Mouse (Mus musculus): ENCODE results near the gene Wasf1. TPM values are rescaled to one million over a fixed set of nuclear protein-coding genes. Genes with fewer than 3 reads are reported as not detected.

The Wasf1 gene
- polyA plus RNA-seq, 1 experiment from 2014 or later = 52.9 TPM

- H3K9me3 ChIP-seq (replicated peaks) = no peaks in the 10 kb centered on the region; the same call in 1 of the 2 replicates
- H3K4me1 ChIP-seq = peaks cover 4% of the 10 kb centered on the region; the same call in 1 of the 2 replicates
- H3K27ac ChIP-seq (replicated peaks) = no peak overlapping the region
- H3K4me3 ChIP-seq = no peak overlapping the region
- 56% methylated on average over 6 of the region's 6 CpGs for WGBS
- H3K36me3 ChIP-seq = peaks cover 12% of the 10 kb centered on the region
- no peaks in the 10 kb centered on the region for H3K27me3 ChIP-seq (ENCODE audit: low read depth, poor library complexity, severe bottlenecking)
- DNase-seq (ENCODE audit: low spot score) = no peak
Observed at GRCm38 (mm10) chr10:40961365-40961764, 78.1 kb downstream of the Wasf1 start.

- Histone ChIP-seq H3K27me3 (ENCODE audit: low read depth, poor library complexity, severe bottlenecking) (no peaks in the 10 kb centered on the region), H3K36me3 (peaks cover 9% of the 10 kb centered on the region), H3K9me3 (replicated peaks) (no peaks in the 10 kb centered on the region; the same call in 1 of the 2 replicates), H3K4me1 (peaks cover 4% of the 10 kb centered on the region; the same call in 1 of the 2 replicates), H3K4me3 (no peak overlapping the region), H3K27ac (replicated peaks) (no peak overlapping the region)
- WGBS = 87% methylated on average over 4 of the region's 4 CpGs
- no peak for DNase-seq (ENCODE audit: low spot score)
Observed at GRCm38 (mm10) chr10:40962008-40962407, 78.7 kb downstream of the Wasf1 start.

GRCm38 (mm10) chr10:40964546-40964945 is 81.3 kb downstream of the Wasf1 start:
- no peaks in the 10 kb centered on the region for H3K27me3 ChIP-seq (ENCODE audit: low read depth, poor library complexity, severe bottlenecking)
- H3K4me3 ChIP-seq = no peak overlapping the region
- H3K27ac ChIP-seq (replicated peaks) = no peak overlapping the region
- no peaks in the 10 kb centered on the region for H3K9me3 ChIP-seq (replicated peaks)
- peaks cover 19% of the 10 kb centered on the region for H3K4me1 ChIP-seq
- no peaks in the 10 kb centered on the region for H3K36me3 ChIP-seq
- 41% methylated on average over 4 of the region's 4 CpGs for WGBS
- DNase-seq (ENCODE audit: low spot score) = no peak

- H3K4me3 ChIP-seq = no peak overlapping the region
- no peaks in the 10 kb centered on the region for H3K27me3 ChIP-seq (ENCODE audit: low read depth, poor library complexity, severe bottlenecking)
- peaks cover 32% of the 10 kb centered on the region for H3K4me1 ChIP-seq
- H3K9me3 ChIP-seq (replicated peaks) = no peaks in the 10 kb centered on the region
- 67% methylated on average over 8 of the region's 8 CpGs for WGBS
- no peak for DNase-seq (ENCODE audit: low spot score)
- H3K27ac ChIP-seq (replicated peaks) = no peak overlapping the region
- H3K36me3 ChIP-seq = no peaks in the 10 kb centered on the region
Observed at GRCm38 (mm10) chr10:40968551-40968950, 85.3 kb downstream of the Wasf1 start.

- WGBS = 12% methylated on average over 16 of the region's 16 CpGs
- DNase-seq (ENCODE audit: low spot score) = peak; percentile 63
Observed at GRCm38 (mm10) chr10:40969372-40970033, 86.2 kb downstream of the Wasf1 start.

GRCm38 (mm10) chr10:40970601-40971245 is 87.4 kb downstream of the Wasf1 start:
- H3K4me1 ChIP-seq = peaks cover 28% of the 10 kb centered on the region
- no peak for DNase-seq (ENCODE audit: low spot score)
- no peaks in the 10 kb centered on the region for H3K9me3 ChIP-seq (replicated peaks)
- H3K4me3 ChIP-seq = no peak overlapping the region
- no peak overlapping the region for H3K27ac ChIP-seq (replicated peaks)
- 83% methylated on average over 12 of the region's 12 CpGs for WGBS
- no peaks in the 10 kb centered on the region for H3K36me3 ChIP-seq
- no peaks in the 10 kb centered on the region for H3K27me3 ChIP-seq (ENCODE audit: low read depth, poor library complexity, severe bottlenecking)

More at GRCm38 (mm10) chr10:40969372-40970033, 86.2 kb downstream of the Wasf1 start:
- Histone ChIP-seq H3K36me3 (no peaks in the 10 kb centered on the region), H3K27ac (replicated peaks) (peak overlapping the region; percentile 71), H3K4me3 (peak overlapping the region; percentile 48), H3K9me3 (replicated peaks) (no peaks in the 10 kb centered on the region), H3K4me1 (peaks cover 28% of the 10 kb centered on the region), H3K27me3 (ENCODE audit: low read depth, poor library complexity, severe bottlenecking) (no peaks in the 10 kb centered on the region)

- no peak overlapping the region for H3K4me3 ChIP-seq
- no peaks in the 10 kb centered on the region for H3K9me3 ChIP-seq (replicated peaks)
- H3K4me1 ChIP-seq = peaks cover 28% of the 10 kb centered on the region
- 84% methylated on average over 5 of the region's 5 CpGs for WGBS
- DNase-seq (ENCODE audit: low spot score) = no peak
- H3K36me3 ChIP-seq = no peaks in the 10 kb centered on the region
- H3K27me3 ChIP-seq (ENCODE audit: low read depth, poor library complexity, severe bottlenecking) = no peaks in the 10 kb centered on the region
- H3K27ac ChIP-seq (replicated peaks) = no peak overlapping the region
Observed at GRCm38 (mm10) chr10:40971256-40971655, 88.0 kb downstream of the Wasf1 start.

GRCm38 (mm10) chr10:40983761-40984160 is 100.5 kb downstream of the Wasf1 start:
- Histone ChIP-seq H3K27ac (replicated peaks) (no peak overlapping the region), H3K4me1 (peaks cover 6% of the 10 kb centered on the region), H3K4me3 (no peak overlapping the region), H3K27me3 (ENCODE audit: low read depth, poor library complexity, severe bottlenecking) (no peaks in the 10 kb centered on the region), H3K9me3 (replicated peaks) (no peaks in the 10 kb centered on the region), H3K36me3 (no peaks in the 10 kb centered on the region)
- no peak for DNase-seq (ENCODE audit: low spot score)

- H3K27ac ChIP-seq (replicated peaks) = no peak overlapping the region
- no peaks in the 10 kb centered on the region for H3K36me3 ChIP-seq
- H3K9me3 ChIP-seq (replicated peaks) = no peaks in the 10 kb centered on the region
- 86% methylated on average over 3 of the region's 3 CpGs for WGBS
- H3K4me3 ChIP-seq = no peak overlapping the region
- no peaks in the 10 kb centered on the region for H3K27me3 ChIP-seq (ENCODE audit: low read depth, poor library complexity, severe bottlenecking)
- H3K4me1 ChIP-seq = peaks cover 6% of the 10 kb centered on the region
- DNase-seq (ENCODE audit: low spot score) = no peak
Observed at GRCm38 (mm10) chr10:40984600-40984999, 101.3 kb downstream of the Wasf1 start.

GRCm38 (mm10) chr10:40985350-40985749 is 102.1 kb downstream of the Wasf1 start:
- Histone ChIP-seq H3K9me3 (replicated peaks) (no peaks in the 10 kb centered on the region), H3K4me1 (peaks cover 6% of the 10 kb centered on the region), H3K27ac (replicated peaks) (peak overlapping the region; percentile 7; the same call in 1 of the 2 replicates), H3K4me3 (0 out of 2 replicates have a peak overlapping the region, but pooled peaks have one; percentile 10), H3K27me3 (ENCODE audit: low read depth, poor library complexity, severe bottlenecking) (no peaks in the 10 kb centered on the region), H3K36me3 (no peaks in the 10 kb centered on the region)
- DNase-seq (ENCODE audit: low spot score) = no peak
- 36% methylated on average over 9 of the region's 13 CpGs for WGBS

Other genes starting within 250 kb of the Wasf1 start
- 0.54 and 1.2 TPM in 2 replicates for gene Mettl24, start 200.2 kb upstream of the Wasf1 start, polyA plus RNA-seq (2016; fragmentation: Nextera tagmentation; extraction: Ambion mirVana)
- 34.1 and 34.8 TPM in 2 replicates for gene Cdc40, start 164 bp upstream of the Wasf1 start, polyA plus RNA-seq (2016; fragmentation: Nextera tagmentation; extraction: Ambion mirVana)
- not detected in 2 replicates for gene Gpr6, start 188.8 kb downstream of the Wasf1 start, polyA plus RNA-seq (2016; fragmentation: Nextera tagmentation; extraction: Ambion mirVana)